Mouse (Mus musculus) embryo, embryonic 10.5 days (tissue): ENCODE measurements around the gene Lyzl6.
A peak's percentile ranks its signal among the peaks of the same experiment; 100 is the strongest.

ENCODE experiments used
- DNase-seq: peaks from one replicate; pipeline ENCODE4 v3.0.0-alpha.2; 2015; ENCODE audit warnings: low spot score

Lyzl6 gene

DNA sequence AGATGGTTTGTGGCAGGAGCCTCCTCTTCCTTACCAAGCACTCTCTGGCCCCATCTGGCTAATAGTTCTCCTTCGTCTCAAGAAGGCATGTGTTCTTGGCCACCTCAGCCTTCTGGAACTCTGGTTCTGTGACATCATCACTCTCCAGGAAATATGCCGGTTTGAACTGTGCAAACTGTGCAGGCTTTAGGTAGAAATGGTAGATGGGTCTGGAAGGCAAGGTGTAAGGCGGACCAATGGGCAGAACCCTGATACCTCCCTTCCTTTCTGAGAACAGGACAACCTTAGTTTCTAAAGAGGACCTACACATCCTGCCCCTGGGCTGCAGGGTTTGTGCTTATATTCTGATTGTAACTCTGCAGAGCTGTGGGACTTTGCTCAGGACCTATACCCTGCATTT is at the start of gene Lyzl6:
Lyzl6 (minus strand) TSS at position 101 of the 400 bp plus-strand sequence.
- no peak for DNase-seq

- DNase-seq, result no peak
These were observed 48.0 kb upstream of the Lyzl6 start for GRCm38 (mm10) chr11:103686706-103687105.

DNA sequence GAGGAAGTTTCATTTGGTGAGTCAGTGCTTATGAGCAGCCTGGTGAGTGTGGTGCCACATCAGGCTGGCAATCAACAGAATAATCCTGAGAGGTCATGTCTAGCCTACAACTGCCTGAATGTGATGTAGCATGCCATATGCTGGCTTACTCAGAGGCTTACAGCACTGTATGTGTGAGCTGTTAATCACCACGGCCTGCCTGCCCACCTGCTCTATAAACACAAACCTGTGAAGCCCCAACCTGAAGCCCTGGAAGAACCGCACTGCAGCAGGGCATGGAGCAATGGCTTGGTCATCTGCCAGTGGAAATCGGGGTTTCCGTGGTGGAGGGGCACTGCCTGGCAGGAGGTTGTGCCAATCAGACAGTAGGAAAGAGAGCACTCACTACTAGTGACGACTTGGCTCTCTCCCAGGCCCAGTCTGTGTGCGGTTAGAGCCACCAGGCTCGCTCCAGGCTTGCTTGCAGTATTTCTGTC is 46.6 kb upstream of the Lyzl6 start:
- no peak for DNase-seq

DNA sequence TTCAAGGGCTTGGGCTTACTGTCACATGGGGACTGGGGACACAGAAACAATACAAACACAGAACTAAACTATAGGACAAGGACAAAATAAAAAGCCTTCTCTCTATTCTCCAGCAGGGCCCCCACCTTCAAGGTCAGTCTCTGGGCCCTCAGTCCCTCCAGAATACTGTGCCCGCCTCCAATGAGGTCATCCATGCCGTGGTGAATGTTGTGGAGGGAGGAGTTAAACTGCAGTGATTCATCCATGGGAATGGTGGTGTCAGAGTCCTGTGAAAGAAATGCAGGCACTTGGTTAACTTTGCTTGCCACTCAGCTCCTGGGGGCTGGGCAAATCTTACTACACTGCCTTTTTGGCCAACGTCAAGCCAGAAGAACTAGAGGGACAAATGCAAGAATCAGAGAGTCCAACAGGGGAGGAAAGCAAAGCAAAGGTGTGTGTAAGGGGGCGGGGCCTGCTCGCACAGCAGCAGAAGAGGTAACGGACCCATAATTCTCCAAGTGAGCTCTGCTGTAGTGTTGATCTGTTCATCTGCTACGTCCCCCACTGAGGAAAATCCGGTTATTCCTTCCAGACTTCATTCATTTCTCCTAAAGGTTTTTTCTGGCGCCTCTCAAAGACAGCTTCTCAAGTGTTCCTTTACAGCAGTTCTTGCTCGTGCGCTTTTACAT is 45.1 kb upstream of the Lyzl6 start:
- no peak for DNase-seq

GRCm38 (mm10) chr11:103677042-103677441 is 38.4 kb upstream of the Lyzl6 start:
- DNase-seq, result peak; percentile 63

DNA sequence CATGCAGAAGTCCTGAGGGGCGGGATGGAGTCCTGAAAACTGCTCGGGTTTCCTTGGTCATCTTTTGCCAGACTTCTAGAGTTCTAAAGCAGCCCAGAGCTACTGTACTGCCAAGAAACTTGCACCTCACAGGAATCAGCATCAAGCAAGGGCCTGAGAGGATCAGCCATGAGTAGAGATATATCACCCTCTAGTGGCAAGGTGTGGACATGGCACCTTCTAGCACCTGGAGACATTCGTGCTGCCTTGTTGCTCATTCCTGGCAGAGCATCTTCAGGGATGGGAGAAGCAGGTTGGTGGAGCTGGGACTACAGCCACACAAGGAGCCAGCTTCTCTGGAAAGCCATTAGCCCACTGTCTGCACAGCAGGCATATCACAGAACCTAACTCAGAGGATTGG is 36.9 kb upstream of the Lyzl6 start:
- peak; percentile 79 for DNase-seq

DNA sequence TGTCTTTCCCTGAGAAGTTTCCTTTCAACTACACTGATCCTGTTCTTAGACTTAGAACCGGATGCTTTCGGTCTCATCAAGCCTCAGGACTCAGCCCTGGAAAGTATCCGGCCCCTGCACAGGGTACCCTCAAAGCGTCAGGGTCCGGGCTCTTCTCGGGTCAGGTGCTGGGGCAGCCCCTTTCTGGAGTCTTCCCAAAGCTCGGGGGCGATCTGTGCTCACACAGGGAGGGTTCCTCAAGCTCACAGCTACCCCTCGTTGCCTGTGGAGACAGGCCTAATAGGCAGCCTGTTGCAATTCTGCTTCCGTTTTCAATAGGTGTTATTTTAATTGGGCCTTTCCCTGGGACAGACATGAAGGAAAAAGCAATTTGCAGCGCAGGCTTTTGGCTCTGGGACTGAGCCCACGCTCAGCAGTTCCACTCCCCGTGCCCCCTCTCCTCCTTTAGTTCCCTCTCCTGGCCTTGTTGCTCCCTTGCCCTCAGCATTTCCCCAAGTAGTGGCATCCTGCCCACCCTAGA is 28.3 kb upstream of the Lyzl6 start:
- DNase-seq, result no peak

GRCm38 (mm10) chr11:103666181-103666906 is 27.7 kb upstream of the Lyzl6 start:
- no peak for DNase-seq

- DNase-seq, result no peak
These were observed 27.0 kb upstream of the Lyzl6 start for GRCm38 (mm10) chr11:103665695-103666094.

- DNase-seq, result no peak
These were observed 24.4 kb upstream of the Lyzl6 start for GRCm38 (mm10) chr11:103663119-103663518.

GRCm38 (mm10) chr11:103662546-103662945 is 23.9 kb upstream of the Lyzl6 start:
- no peak for DNase-seq

DNA sequence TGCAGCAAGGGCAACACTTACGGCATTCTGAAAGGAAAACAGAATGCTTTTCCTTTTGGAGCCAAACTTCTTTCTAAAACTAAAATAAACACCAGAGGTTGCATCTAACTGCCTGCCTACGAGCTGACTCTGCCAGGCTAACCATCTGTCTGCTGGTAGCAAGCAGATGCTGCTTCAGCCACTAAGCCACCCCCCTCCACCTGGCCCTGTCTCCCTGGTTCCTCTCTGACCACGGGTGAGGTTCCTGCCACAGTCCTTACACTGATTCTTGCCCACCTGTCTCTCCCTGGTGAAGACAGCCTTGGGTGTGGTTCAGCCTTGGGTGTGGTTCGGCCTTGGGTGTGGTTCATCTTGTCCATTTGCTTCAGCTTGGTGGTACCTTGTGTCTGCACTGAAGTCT is 23.2 kb upstream of the Lyzl6 start:
- DNase-seq, result no peak

- DNase-seq, result no peak
These were observed 19.5 kb upstream of the Lyzl6 start for GRCm38 (mm10) chr11:103658189-103658588.

- peak; percentile 81 for DNase-seq
These were observed 17.8 kb upstream of the Lyzl6 start for GRCm38 (mm10) chr11:103656520-103656919.

- no peak for DNase-seq
These were observed 14.8 kb upstream of the Lyzl6 start for GRCm38 (mm10) chr11:103653359-103653965.

GRCm38 (mm10) chr11:103651426-103651825 is 12.7 kb upstream of the Lyzl6 start:
- DNase-seq, result no peak

DNA sequence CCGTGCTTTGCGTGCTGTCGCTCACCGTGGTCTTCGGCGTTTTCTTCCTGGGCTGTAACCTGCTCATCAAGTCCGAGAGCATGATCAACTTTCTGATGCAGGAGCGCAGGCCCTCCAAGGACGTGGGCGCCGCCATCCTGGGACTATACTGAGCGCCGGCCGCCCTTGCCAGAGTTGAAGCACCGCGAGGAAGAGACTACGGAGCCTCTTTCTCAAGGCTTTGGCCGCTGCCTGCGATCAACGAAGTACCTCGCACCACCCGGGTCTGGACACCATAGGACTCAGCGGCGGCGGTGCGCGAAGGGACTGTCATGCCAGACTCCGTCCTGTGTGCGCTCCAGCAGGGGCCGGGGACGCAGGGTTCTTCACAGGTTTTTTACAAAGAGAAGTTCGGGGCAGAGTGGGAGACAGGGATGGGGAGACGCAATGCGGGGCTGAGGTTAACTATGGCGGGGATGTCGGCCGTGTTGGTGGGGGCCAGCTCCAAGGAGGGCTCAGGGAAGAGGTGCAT is 11.3 kb upstream of the Lyzl6 start:
- peak; percentile 31 for DNase-seq

- DNase-seq, result peak; percentile 19
These were observed 10.8 kb upstream of the Lyzl6 start, which contains the start of gene Rprml for GRCm38 (mm10) chr11:103649301-103649982. Gene Rprml, plus strand, starts transcription at chr11:103649570.

DNA sequence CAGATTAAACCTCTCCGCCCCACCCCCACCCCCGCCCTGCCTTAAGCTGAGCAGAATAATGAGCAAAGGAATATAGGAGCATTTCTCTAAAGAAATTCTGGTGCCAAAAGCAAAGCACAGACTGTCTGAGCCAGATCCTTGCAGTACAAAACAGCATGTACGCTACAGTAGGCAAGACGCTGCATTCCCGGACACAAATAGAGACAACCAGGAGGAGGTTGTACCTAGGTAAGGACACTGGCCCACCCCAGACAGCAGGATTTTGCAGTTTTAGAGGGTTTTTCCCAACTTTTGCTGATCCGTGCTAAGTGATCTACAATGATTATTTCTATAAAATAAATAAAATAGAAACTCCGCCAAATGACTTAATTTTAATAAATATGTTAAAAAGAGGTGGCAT is 10.0 kb upstream of the Lyzl6 start:
- no peak for DNase-seq

DNA sequence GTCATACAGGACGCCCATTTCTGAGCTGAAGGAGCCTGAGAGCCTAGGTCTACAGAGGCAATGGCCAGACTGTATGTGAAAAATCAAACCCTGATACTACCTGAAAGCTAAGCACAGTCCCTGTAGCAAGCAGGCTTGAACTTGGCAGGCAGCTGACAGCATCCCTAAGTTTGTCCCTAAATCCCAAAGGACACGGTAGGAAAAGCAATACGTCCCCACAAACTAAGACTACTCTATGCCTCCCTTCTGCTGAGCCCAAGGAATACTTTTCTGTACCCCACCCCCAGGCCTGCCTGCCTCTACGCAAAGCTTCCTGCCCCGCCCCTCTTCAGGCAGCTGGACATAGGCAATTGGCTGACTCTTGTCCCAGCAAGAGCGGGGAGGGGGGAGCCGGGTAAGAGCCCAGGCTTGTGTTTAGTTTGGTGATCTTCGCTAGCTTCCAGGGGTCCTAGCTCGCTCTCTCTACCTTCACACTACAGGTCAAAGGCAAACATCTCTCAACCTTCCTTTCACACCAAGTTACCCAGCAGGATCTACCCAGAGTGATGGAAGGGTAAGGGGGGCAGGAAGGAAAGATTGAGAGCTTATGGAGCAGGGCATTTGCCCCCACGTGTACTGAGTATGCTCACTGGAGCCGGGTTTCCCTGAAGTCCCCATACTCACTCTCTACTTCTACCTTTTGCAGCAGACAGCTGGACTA is 9.4 kb upstream of the Lyzl6 start:
- DNase-seq, result peak; percentile 51

GRCm38 (mm10) chr11:103646301-103646700 is 7.6 kb upstream of the Lyzl6 start:
- no peak for DNase-seq
